Mouse (Mus musculus): ENCODE results near the gene Rrp7a.

DNA sequence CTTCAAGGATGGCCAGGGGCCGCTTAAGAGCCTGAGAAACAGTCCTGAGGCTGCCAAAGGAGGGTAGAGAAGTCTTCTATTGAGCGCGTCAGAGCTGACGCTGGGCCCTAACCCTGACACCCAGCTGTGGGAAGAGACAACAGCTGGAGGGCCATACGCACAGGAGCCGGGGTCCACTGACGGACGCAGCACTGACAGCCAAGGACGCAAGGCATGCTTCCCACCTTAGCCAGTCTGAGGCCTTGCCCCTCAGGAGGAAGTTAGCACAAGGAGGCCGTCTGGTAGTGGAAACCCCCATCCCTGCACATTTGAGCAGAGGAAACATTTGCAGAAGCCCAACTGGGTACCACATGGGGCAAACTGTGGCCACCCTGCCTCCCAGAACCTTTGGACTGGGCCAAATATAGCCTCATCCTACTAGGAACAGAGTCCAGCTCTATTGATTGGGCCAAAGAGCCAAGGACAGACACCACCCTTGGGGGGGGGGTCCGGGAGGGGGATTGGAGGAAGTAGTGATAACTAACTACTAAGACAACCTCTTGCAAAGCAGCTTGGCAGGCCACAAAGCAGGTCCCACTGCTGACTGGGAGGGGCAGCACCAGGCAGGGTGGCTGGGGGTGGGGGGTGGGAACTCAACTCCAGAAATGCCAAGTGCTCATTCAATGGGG lies 40.4 kb upstream of the Rrp7a start:
- TF ChIP-seq POLR2A (IDR thresholded peaks at IDR 0.05; ENCODE audit: control insufficient read depth, low read depth, low read length) (no peak), CTCF (IDR thresholded peaks at IDR 0.05; ENCODE audit: control insufficient read depth, insufficient read depth, insufficient replicate concordance, low read depth, low read length) (no peak)
